Mouse (Mus musculus) thymus, adult 2 months (tissue): ENCODE results near the gene Vwa7. TPM values are rescaled to one million over a fixed set of nuclear protein-coding genes. Genes with fewer than 3 reads are reported as not detected.
"Not testable (repeated sequence)": the region's sequence is repeated elsewhere in the genome, so short reads cannot be mapped to it uniquely, and the experiment has no call there.

ENCODE experiments used
- DNase-seq: peaks from one replicate; pipeline ENCODE4 v3.0.0; 2021
- H3K27ac ChIP-seq: fragments of 200-500 bp; 2 replicates; pipeline ENCODE4 v1.5.1; 2012; ENCODE audit warnings: low read length, control low read depth; ENCODE audit not compliant: control insufficient read depth, insufficient read depth
- H3K27me3 ChIP-seq: fragments of 200-500 bp; 2 replicates; pipeline ENCODE4 v1.6.1; 2012; ENCODE audit warnings: mild to moderate bottlenecking, low read length, moderate library complexity, mixed read lengths; ENCODE audit not compliant: control insufficient read depth, insufficient read depth
- H3K36me3 ChIP-seq: fragments of 200-500 bp; 2 replicates; pipeline ENCODE4 v1.6.1; 2012; ENCODE audit warnings: mild to moderate bottlenecking, low read length, moderate library complexity; ENCODE audit not compliant: control insufficient read depth, insufficient read depth
- H3K4me1 ChIP-seq: fragments of 200-500 bp; replicated peaks from 2 replicates; pipeline ENCODE4 v1.6.1; 2012; ENCODE audit warnings: low read length; ENCODE audit not compliant: control insufficient read depth, insufficient read depth
- H3K4me3 ChIP-seq: fragments of 200-500 bp; 2 replicates; pipeline ENCODE4 v1.5.1; 2012; ENCODE audit warnings: mild to moderate bottlenecking, low read length, control low read depth, moderate library complexity; ENCODE audit not compliant: control insufficient read depth, insufficient read depth
- CTCF ChIP-seq: fragments of 200-500 bp; IDR thresholded peaks from 2 replicates; pipeline ENCODE4 v1.5.1; 2012; ENCODE audit warnings: mild to moderate bottlenecking, control low read depth, low read length, moderate library complexity, borderline replicate concordance; ENCODE audit not compliant: control insufficient read depth, poor library complexity, insufficient read depth; ENCODE audit errors: extremely low read depth
- POLR2A ChIP-seq: fragments of 200-500 bp; IDR thresholded peaks from 2 replicates; pipeline ENCODE4 v1.6.1; 2012; ENCODE audit warnings: mild to moderate bottlenecking, low read length, control low read depth, moderate library complexity; ENCODE audit not compliant: control insufficient read depth, poor library complexity, insufficient read depth; ENCODE audit errors: extremely low read depth
- WGBS: fragments of 180-500 bp; shearing (Covaris S2); methylation state at CpG from one replicate; pipeline ENCODE4 v1.1.7; 2018; 5-methylcytosine and 5-hydroxymethylcytosine counted together
- polyA plus RNA-seq: library from polyadenylated mRNA; depleted of rRNA; stranded (reverse); fragments of >200 nt; gene quantifications from 2 replicates; pipeline ENCODE4 v1.2.3, GENCODE M21; 2012

Gene Vwa7
- polyA plus RNA-seq, 1 experiment: 1.5 TPM

GRCm38 (mm10) chr17:35001452-35002152, 14.8 kb upstream of the Vwa7 start:
- no peaks in the 10 kb centered on the region for H3K27me3 ChIP-seq
- peaks cover 22% of the 10 kb centered on the region for H3K36me3 ChIP-seq
- H3K4me1 ChIP-seq: peaks cover 36% of the 10 kb centered on the region
- H3K27ac ChIP-seq: peak overlapping the region; percentile 63
- peak overlapping the region; percentile 85 for H3K4me3 ChIP-seq
- TF ChIP-seq CTCF: 0 out of 2 replicates have a peak, but pooled peaks have one; percentile 10
- no peak; the same call in 1 of the 2 replicates for TF ChIP-seq POLR2A
- WGBS: under 1% methylated on average over 35 of the region's 35 CpGs
- DNase-seq: peak; percentile 40

GRCm38 (mm10) chr17:35002153-35002865, 14.1 kb upstream of the Vwa7 start:
- H3K4me1 ChIP-seq: peaks cover 33% of the 10 kb centered on the region
- H3K36me3 ChIP-seq: peaks cover 22% of the 10 kb centered on the region
- peak overlapping the region; percentile 85 for H3K4me3 ChIP-seq
- no peak for DNase-seq
- WGBS: 2% methylated on average over 12 of the region's 12 CpGs
- peak overlapping the region; percentile 63 for H3K27ac ChIP-seq
- TF ChIP-seq POLR2A (no peak), CTCF (no peak)
- H3K27me3 ChIP-seq: no peaks in the 10 kb centered on the region

- TF ChIP-seq POLR2A (no peak), CTCF (no peak)
- Histone ChIP-seq H3K27ac (no peak overlapping the region), H3K27me3 (no peaks in the 10 kb centered on the region), H3K36me3 (peaks cover 14% of the 10 kb centered on the region), H3K4me1 (peaks cover 29% of the 10 kb centered on the region), H3K4me3 (no peak overlapping the region)
- no peak for DNase-seq
- WGBS: 42% methylated on average over 9 of the region's 9 CpGs
Observed at GRCm38 (mm10) chr17:35003022-35003838, 13.1 kb upstream of the Vwa7 start.

GRCm38 (mm10) chr17:35004075-35004717, 12.2 kb upstream of the Vwa7 start:
- TF ChIP-seq CTCF: no peak
- TF ChIP-seq POLR2A: no peak
- WGBS: 97% methylated on average over 17 of the region's 17 CpGs
- Histone ChIP-seq H3K36me3 (peaks cover 14% of the 10 kb centered on the region), H3K4me3 (no peak overlapping the region), H3K27ac (no peak overlapping the region), H3K4me1 (peaks cover 21% of the 10 kb centered on the region), H3K27me3 (no peaks in the 10 kb centered on the region)
- no peak for DNase-seq

GRCm38 (mm10) chr17:35005158-35005557, 11.2 kb upstream of the Vwa7 start:
- no peak for TF ChIP-seq POLR2A
- TF ChIP-seq CTCF: no peak
- H3K36me3 ChIP-seq: peaks cover 14% of the 10 kb centered on the region
- 97% methylated on average over 10 of the region's 10 CpGs for WGBS
- peaks cover 14% of the 10 kb centered on the region for H3K4me1 ChIP-seq
- no peak overlapping the region for H3K4me3 ChIP-seq
- no peak for DNase-seq
- H3K27me3 ChIP-seq: no peaks in the 10 kb centered on the region
- no peak overlapping the region for H3K27ac ChIP-seq

GRCm38 (mm10) chr17:35005902-35006301, 10.5 kb upstream of the Vwa7 start:
- H3K4me1 ChIP-seq: peaks cover 14% of the 10 kb centered on the region
- H3K27me3 ChIP-seq, H3K27ac ChIP-seq, H3K4me3 ChIP-seq, DNase-seq: not testable (repeated sequence)
- 96% methylated on average over 4 of the region's 5 CpGs for WGBS
- H3K36me3 ChIP-seq: peaks cover 21% of the 10 kb centered on the region
